Mouse (Mus musculus) forebrain, embryonic 16.5 days (tissue): ENCODE results near the gene Pard3b. TPM values are rescaled to one million over a fixed set of nuclear protein-coding genes. Genes with fewer than 3 reads are reported as not detected.

Experiments
- ATAC-seq: fragments of 200-750 bp; cut with Nextera tagmentation; 2 replicates; pipeline ENCODE4 v1.8.0; 2017; ENCODE audit warnings: mild to moderate bottlenecking, moderate library complexity
- H3K27ac ChIP-seq: fragments of 300-500 bp; sonication (generic); 2 replicates; pipeline ENCODE4 v1.5.1; 2014; ENCODE audit warnings: low read length, control low read depth
- H3K27me3 ChIP-seq: fragments of 300-500 bp; sonication (generic); replicated peaks from 2 replicates; pipeline ENCODE4 v1.6.1; 2014; ENCODE audit warnings: low read length; ENCODE audit not compliant: control insufficient read depth, insufficient read depth
- H3K36me3 ChIP-seq: fragments of 300-500 bp; sonication (generic); 2 replicates; pipeline ENCODE4 v1.6.1; 2014; ENCODE audit not compliant: control insufficient read depth, insufficient read depth
- H3K4me1 ChIP-seq: fragments of 300-500 bp; sonication (generic); replicated peaks from 2 replicates; pipeline ENCODE4 v1.6.1; 2014; ENCODE audit warnings: low read length; ENCODE audit not compliant: control insufficient read depth, insufficient read depth
- H3K4me2 ChIP-seq: fragments of 300-500 bp; sonication (generic); 2 replicates; pipeline ENCODE4 v1.6.1; 2014; ENCODE audit warnings: mild to moderate bottlenecking, low read length, control low read depth
- H3K4me3 ChIP-seq: fragments of 300-500 bp; sonication (generic); replicated peaks from 2 replicates; pipeline ENCODE4 v1.5.1; 2014; ENCODE audit warnings: mild to moderate bottlenecking, low read length, control low read depth
- H3K9ac ChIP-seq: fragments of 300-500 bp; sonication (generic); replicated peaks from 2 replicates; pipeline ENCODE4 v1.6.1; 2014; ENCODE audit warnings: low read depth, low read length, control low read depth
- H3K9me3 ChIP-seq: fragments of 300-500 bp; sonication (generic); 2 replicates; pipeline ENCODE4 v1.6.1; 2016; ENCODE audit warnings: low read length; ENCODE audit not compliant: control insufficient read depth
- WGBS: fragments of 180-500 bp; shearing (Covaris S2); extraction: QIAGEN DNeasy Blood & Tissue Kit; methylation state at CpG from one replicate; pipeline ENCODE4 v1.1.7; 2014; 5-methylcytosine and 5-hydroxymethylcytosine counted together
- polyA plus RNA-seq: library from polyadenylated mRNA; unstranded; fragments of >200 nt; fragmentation: Nextera tagmentation; extraction: Ambion mirVana; gene quantifications from 2 replicates; pipeline ENCODE4 v1.2.1, GENCODE M21; 2015

Gene Pard3b
- polyA plus RNA-seq, 1 experiment from 2014 or later = 6.3 TPM

- Histone ChIP-seq H3K9ac (no peak overlapping the region), H3K27ac (no peak overlapping the region), H3K27me3 (no peaks in the 10 kb centered on the region), H3K9me3 (no peaks in the 10 kb centered on the region), H3K36me3 (no peaks in the 10 kb centered on the region), H3K4me1 (no peaks in the 10 kb centered on the region), H3K4me2 (no peak overlapping the region), H3K4me3 (no peak overlapping the region)
- 45% methylated on average over 4 of the region's 4 CpGs for WGBS
- no peak for ATAC-seq
Observed at GRCm38 (mm10) chr1:61729654-61730053, 91.0 kb downstream of the Pard3b start.

GRCm38 (mm10) chr1:61736550-61736949, 97.9 kb downstream of the Pard3b start:
- Histone ChIP-seq H3K4me3 (no peak overlapping the region), H3K9ac (no peak overlapping the region), H3K36me3 (no peaks in the 10 kb centered on the region), H3K27me3 (no peaks in the 10 kb centered on the region), H3K4me2 (no peak overlapping the region), H3K4me1 (no peaks in the 10 kb centered on the region), H3K9me3 (no peaks in the 10 kb centered on the region), H3K27ac (no peak overlapping the region)
- 96% methylated on average over 1 of the region's 1 CpGs for WGBS
- ATAC-seq = no peak

GRCm38 (mm10) chr1:61742831-61743230, 104.2 kb downstream of the Pard3b start:
- no peak overlapping the region for H3K27ac ChIP-seq
- H3K4me1 ChIP-seq = no peaks in the 10 kb centered on the region
- no peaks in the 10 kb centered on the region for H3K27me3 ChIP-seq
- no peak overlapping the region for H3K4me2 ChIP-seq
- no peak for ATAC-seq
- no peak overlapping the region for H3K4me3 ChIP-seq
- H3K9me3 ChIP-seq = no peaks in the 10 kb centered on the region
- H3K9ac ChIP-seq = no peak overlapping the region
- no peaks in the 10 kb centered on the region for H3K36me3 ChIP-seq

- no peak overlapping the region for H3K27ac ChIP-seq
- H3K9me3 ChIP-seq = no peaks in the 10 kb centered on the region
- H3K36me3 ChIP-seq = no peaks in the 10 kb centered on the region
- no peak overlapping the region for H3K4me2 ChIP-seq
- no peaks in the 10 kb centered on the region for H3K27me3 ChIP-seq
- no peak overlapping the region for H3K4me3 ChIP-seq
- ATAC-seq = no peak
- no peak overlapping the region for H3K9ac ChIP-seq
- H3K4me1 ChIP-seq = no peaks in the 10 kb centered on the region
Observed at GRCm38 (mm10) chr1:61747481-61747880, 108.9 kb downstream of the Pard3b start.

- Histone ChIP-seq H3K9ac (no peak overlapping the region), H3K27me3 (no peaks in the 10 kb centered on the region), H3K4me2 (no peak overlapping the region), H3K4me1 (no peaks in the 10 kb centered on the region), H3K36me3 (no peaks in the 10 kb centered on the region), H3K4me3 (no peak overlapping the region), H3K9me3 (no peaks in the 10 kb centered on the region), H3K27ac (no peak overlapping the region)
- 94% methylated on average over 1 of the region's 1 CpGs for WGBS
- no peak for ATAC-seq
Observed at GRCm38 (mm10) chr1:61751008-61751407, 112.4 kb downstream of the Pard3b start.

- H3K36me3 ChIP-seq = no peaks in the 10 kb centered on the region
- no peaks in the 10 kb centered on the region for H3K4me1 ChIP-seq
- H3K9me3 ChIP-seq = no peaks in the 10 kb centered on the region
- 79% methylated on average over 1 of the region's 1 CpGs for WGBS
- no peak overlapping the region for H3K4me2 ChIP-seq
- no peak overlapping the region for H3K4me3 ChIP-seq
- H3K27me3 ChIP-seq = no peaks in the 10 kb centered on the region
- H3K9ac ChIP-seq = no peak overlapping the region
- ATAC-seq = no peak
- no peak overlapping the region for H3K27ac ChIP-seq
Observed at GRCm38 (mm10) chr1:61756771-61757170, 118.1 kb downstream of the Pard3b start.

- ATAC-seq = 0 out of 2 replicates have a peak, but pooled peaks have one; percentile 36
- H3K4me1 ChIP-seq = no peaks in the 10 kb centered on the region
- no peak overlapping the region for H3K4me3 ChIP-seq
- H3K36me3 ChIP-seq = no peaks in the 10 kb centered on the region
- no peaks in the 10 kb centered on the region for H3K27me3 ChIP-seq
- H3K9ac ChIP-seq = no peak overlapping the region
- no peaks in the 10 kb centered on the region for H3K9me3 ChIP-seq
- no peak overlapping the region for H3K4me2 ChIP-seq
- H3K27ac ChIP-seq = no peak overlapping the region
Observed at GRCm38 (mm10) chr1:61771213-61771612, 132.6 kb downstream of the Pard3b start.

- H3K36me3 ChIP-seq = no peaks in the 10 kb centered on the region
- H3K27me3 ChIP-seq = no peaks in the 10 kb centered on the region
- no peak for ATAC-seq
- no peak overlapping the region for H3K9ac ChIP-seq
- no peak overlapping the region for H3K27ac ChIP-seq
- H3K9me3 ChIP-seq = no peaks in the 10 kb centered on the region
- no peak overlapping the region for H3K4me2 ChIP-seq
- no peaks in the 10 kb centered on the region for H3K4me1 ChIP-seq
- no peak overlapping the region for H3K4me3 ChIP-seq
Observed at GRCm38 (mm10) chr1:61778731-61779130, 140.1 kb downstream of the Pard3b start.

GRCm38 (mm10) chr1:61779906-61780305, 141.3 kb downstream of the Pard3b start:
- Histone ChIP-seq H3K27me3 (no peaks in the 10 kb centered on the region), H3K9me3 (no peaks in the 10 kb centered on the region), H3K9ac (no peak overlapping the region), H3K27ac (no peak overlapping the region), H3K4me1 (no peaks in the 10 kb centered on the region), H3K4me2 (no peak overlapping the region), H3K4me3 (no peak overlapping the region), H3K36me3 (no peaks in the 10 kb centered on the region)
- no peak for ATAC-seq
- whole genome bisulfite sequencing = 34% methylated on average over 5 of the region's 5 CpGs

GRCm38 (mm10) chr1:61796296-61796695, 157.7 kb downstream of the Pard3b start:
- no peak overlapping the region for H3K27ac ChIP-seq
- no peaks in the 10 kb centered on the region for H3K36me3 ChIP-seq
- no peak overlapping the region for H3K4me2 ChIP-seq
- peaks cover 2% of the 10 kb centered on the region; the same call in 1 of the 2 replicates for H3K9me3 ChIP-seq
- H3K4me1 ChIP-seq = no peaks in the 10 kb centered on the region
- H3K4me3 ChIP-seq = no peak overlapping the region
- H3K27me3 ChIP-seq = no peaks in the 10 kb centered on the region
- no peak overlapping the region for H3K9ac ChIP-seq
- ATAC-seq = 0 out of 2 replicates have a peak, but pooled peaks have one; percentile 43
- 42% methylated on average over 5 of the region's 5 CpGs for WGBS
